Mouse (Mus musculus): ENCODE data around the gene Nrde2.

DNA sequence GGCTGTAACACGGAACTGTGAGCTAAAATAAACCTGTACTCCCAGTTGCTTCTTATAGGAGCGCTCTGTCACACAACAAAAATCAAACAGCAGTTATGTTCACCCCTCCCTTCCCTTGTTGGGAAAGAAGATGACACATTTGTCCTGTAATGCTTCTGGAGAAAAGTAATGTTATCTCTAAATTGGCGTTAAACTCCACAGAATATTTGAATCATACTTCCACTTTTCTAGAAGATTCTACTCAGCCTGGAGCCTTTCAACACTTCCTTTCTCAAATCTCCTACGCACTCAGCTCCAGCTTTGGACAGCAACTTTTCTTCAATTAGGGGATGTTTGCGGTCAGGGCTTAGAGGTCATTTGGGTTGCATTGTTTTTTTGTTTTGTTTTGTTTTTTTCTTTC is 70.2 kb downstream of the Nrde2 start:
- TF ChIP-seq POLR2A (IDR thresholded peaks at IDR 0.05; ENCODE audit: borderline replicate concordance, low read depth, low read length) (no peak), CTCF (IDR thresholded peaks at IDR 0.05; ENCODE audit: low read depth, low read length) (no peak)

Measured in bone marrow macrophage, adult 2 months (primary cell).